ENCODE assay signal across 27 mouse cellular contexts in the genomic region with DNA sequence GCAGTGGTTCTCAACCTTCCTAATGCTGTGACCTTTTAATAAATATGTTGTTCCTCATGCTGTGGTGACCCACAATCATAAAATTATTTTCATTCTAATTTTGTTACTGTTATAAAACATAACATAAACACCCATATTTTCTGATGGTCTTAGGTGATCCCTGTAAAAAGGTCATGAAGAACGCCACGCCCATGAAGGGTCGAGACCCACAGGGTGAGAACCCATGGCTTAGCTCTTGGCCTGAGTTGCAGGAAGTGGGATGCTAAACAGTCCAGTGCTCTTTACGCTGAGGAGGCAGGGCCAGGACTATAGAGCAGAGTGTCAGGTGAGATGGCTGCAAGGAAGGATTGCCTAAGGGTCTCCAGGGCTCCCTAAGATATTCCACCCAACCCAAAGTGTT. TPM values are rescaled to one million over a fixed set of nuclear protein-coding genes. Genes with fewer than 3 reads are reported as not detected.
DNase-seq lines count a peak whose midpoint lies in the region; ATAC-seq and TF ChIP-seq lines count a peak whose summit lies in the region.
"Had no signal": no experiment of that assay in that cellular context is flagged by ENCODE, and none has a peak within 500 bp of the region (broad histone marks: within the 10 kb centered on the region; RNA-seq: fewer than 3 reads in every experiment).

No protein-coding gene starts in this region.

- H3K27ac ChIP-seq in heart, embryonic 10.5 days: no peak overlapping the region
- H3K27ac ChIP-seq in heart, adult 2 months: no peak overlapping the region
- H3K27ac ChIP-seq in midbrain, embryonic 11.5 days (ENCODE audit: low read depth, low read length): no peak overlapping the region
- H3K27ac ChIP-seq in midbrain, embryonic 16.5 days (ENCODE audit: low read length): no peak overlapping the region
- H3K27ac ChIP-seq in ES-E14 (ENCODE audit: insufficient read depth, low read depth, low read length, poor library complexity, severe bottlenecking): peak overlapping the region; percentile 52; the same call in 1 of the 2 replicates
- no peak overlapping the region for H3K27ac ChIP-seq in lung, postnatal 0 days (ENCODE audit: low read length)
- H3K27ac ChIP-seq: embryonic facial prominence, embryonic 10.5 days; embryonic facial prominence, embryonic 13.5 days; forebrain, embryonic 13.5 days; hindbrain, embryonic 14.5 days; hindbrain, postnatal 0 days had no signal

- TF ChIP-seq POLR2A in heart, adult 2 months (IDR thresholded peaks at IDR 0.05; ENCODE audit: insufficient read depth, low read depth, low read length): no peak

- H3K79me2 ChIP-seq in heart, adult 2 months (replicated peaks; ENCODE audit: control insufficient read depth, insufficient read depth, low read length): no peaks in the 10 kb centered on the region

- H3K36me3 ChIP-seq in heart, embryonic 10.5 days: no peaks in the 10 kb centered on the region
- H3K36me3 ChIP-seq in heart, adult 2 months (ENCODE audit: control insufficient read depth, insufficient read depth, low read length): no peaks in the 10 kb centered on the region
- no peaks in the 10 kb centered on the region for H3K36me3 ChIP-seq in midbrain, embryonic 11.5 days (ENCODE audit: control insufficient read depth, insufficient read depth, low read length)
- no peaks in the 10 kb centered on the region for H3K36me3 ChIP-seq in midbrain, embryonic 16.5 days (ENCODE audit: control insufficient read depth, insufficient read depth, low read length)
- no peaks in the 10 kb centered on the region for H3K36me3 ChIP-seq in ES-E14 (ENCODE audit: control insufficient read depth, insufficient read depth, low read length, poor library complexity, severe bottlenecking)
- no peaks in the 10 kb centered on the region for H3K36me3 ChIP-seq in lung, postnatal 0 days (ENCODE audit: insufficient read depth, low read length)
- H3K36me3 ChIP-seq: embryonic facial prominence, embryonic 10.5 days; embryonic facial prominence, embryonic 13.5 days had no signal

- TF ChIP-seq EP300 in heart, adult 2 months (IDR thresholded peaks at IDR 0.05; ENCODE audit: insufficient read depth, low read depth, low read length): no peak
- TF ChIP-seq EP300 in lung, postnatal 0 days (IDR thresholded peaks at IDR 0.05): no peak

- H3K4me1 ChIP-seq in heart, embryonic 10.5 days: peaks cover 10% of the 10 kb centered on the region; the same call in 1 of the 2 replicates
- H3K4me1 ChIP-seq in heart, adult 2 months (ENCODE audit: control insufficient read depth, insufficient read depth, low read length): no peaks in the 10 kb centered on the region
- no peaks in the 10 kb centered on the region for H3K4me1 ChIP-seq in midbrain, embryonic 11.5 days (ENCODE audit: control insufficient read depth, insufficient read depth, low read length)
- H3K4me1 ChIP-seq in midbrain, embryonic 16.5 days (ENCODE audit: control insufficient read depth, insufficient read depth, low read length): no peaks in the 10 kb centered on the region
- H3K4me1 ChIP-seq in ES-E14 (ENCODE audit: control insufficient read depth in 2 of 2, insufficient read depth in 2 of 2, low read length in 2 of 2, poor library complexity in 1 of 2): peaks cover 7 to 17% of the 10 kb centered on the region in 2 experiments
- no peaks in the 10 kb centered on the region for H3K4me1 ChIP-seq in lung, postnatal 0 days (ENCODE audit: insufficient read depth, low read depth, low read length)
- H3K4me1 ChIP-seq: embryonic facial prominence, embryonic 13.5 days; forebrain, embryonic 13.5 days had no signal

- H3K27me3 ChIP-seq in heart, embryonic 10.5 days (ENCODE audit: insufficient read depth, poor library complexity, severe bottlenecking): no peaks in the 10 kb centered on the region
- no peaks in the 10 kb centered on the region for H3K27me3 ChIP-seq in heart, adult 2 months (ENCODE audit: control insufficient read depth, insufficient read depth, low read length)
- no peaks in the 10 kb centered on the region for H3K27me3 ChIP-seq in midbrain, embryonic 11.5 days (ENCODE audit: control insufficient read depth, insufficient read depth, low read length)
- no peaks in the 10 kb centered on the region for H3K27me3 ChIP-seq in midbrain, embryonic 16.5 days (ENCODE audit: control insufficient read depth, insufficient read depth, low read depth, low read length)
- no peaks in the 10 kb centered on the region for H3K27me3 ChIP-seq in lung, postnatal 0 days (replicated peaks; ENCODE audit: insufficient read depth, low read length)
- H3K27me3 ChIP-seq: CH12.LX; embryonic facial prominence, embryonic 13.5 days; forebrain, embryonic 13.5 days had no signal

- H3K4me3 ChIP-seq in heart, embryonic 10.5 days: no peak overlapping the region
- no peak overlapping the region for H3K4me3 ChIP-seq in heart, adult 2 months
- no peak overlapping the region for H3K4me3 ChIP-seq in midbrain, embryonic 11.5 days (ENCODE audit: low read depth, low read length)
- H3K4me3 ChIP-seq in midbrain, embryonic 16.5 days (ENCODE audit: low read depth, low read length): no peak overlapping the region
- no peak overlapping the region for H3K4me3 ChIP-seq in ES-E14 (ENCODE audit: insufficient read depth in 1 of 2, low read depth in 1 of 2, low read length in 2 of 2, poor library complexity in 1 of 2, severe bottlenecking in 1 of 2)
- H3K4me3 ChIP-seq in lung, postnatal 0 days (ENCODE audit: low read depth, low read length): no peak overlapping the region
- H3K4me3 ChIP-seq: embryonic facial prominence, embryonic 10.5 days; embryonic facial prominence, embryonic 13.5 days; erythroblast, embryonic 14.5 days; forebrain, embryonic 13.5 days had no signal

- ATAC-seq in midbrain, embryonic 11.5 days (ENCODE audit: low FRiP score): no peak
- no peak for ATAC-seq in midbrain, embryonic 16.5 days
- no peak for ATAC-seq in lung, postnatal 0 days
- ATAC-seq: forebrain, embryonic 13.5 days; forebrain, embryonic 16.5 days; hindbrain, postnatal 0 days; inflammation-experienced regulatory T-cells, adult 6 months had no signal

- intact Hi-C loops in heart, adult 2 months (cut with DNase I): no loop called here

- 85% methylated on average over 4 of the region's 4 CpGs for WGBS in heart, embryonic 10.5 days
- WGBS in heart, adult 2 months: 83% methylated on average over 4 of the region's 4 CpGs
- 89% methylated on average over 4 of the region's 4 CpGs for WGBS in midbrain, embryonic 11.5 days
- 93% methylated on average over 4 of the region's 4 CpGs for WGBS in midbrain, embryonic 16.5 days
- WGBS in lung, postnatal 0 days: 76% methylated on average over 4 of the region's 4 CpGs

- in situ Hi-C loops in ES-E14 (cut with MboI; ENCODE audit: low sequenced_read_pairs in 2 of 2, unreplicated experiment in 2 of 2): no loop called here

- no peak overlapping the region for H3K4me2 ChIP-seq in midbrain, embryonic 11.5 days
- H3K4me2 ChIP-seq in midbrain, embryonic 16.5 days (ENCODE audit: low read length): no peak overlapping the region
- no peak overlapping the region for H3K4me2 ChIP-seq in lung, postnatal 0 days (replicated peaks; ENCODE audit: low read depth, low read length)
- H3K4me2 ChIP-seq: embryonic facial prominence, embryonic 13.5 days; forebrain, embryonic 13.5 days; hindbrain, embryonic 14.5 days had no signal

- TF ChIP-seq CTCF in heart, adult 2 months (IDR thresholded peaks at IDR 0.05): no peak
- TF ChIP-seq CTCF in lung, postnatal 0 days (IDR thresholded peaks at IDR 0.05): no peak

- H3K9ac ChIP-seq in heart, adult 2 months (ENCODE audit: low read depth, low read length): no peak overlapping the region
- H3K9ac ChIP-seq in midbrain, embryonic 11.5 days (ENCODE audit: low read length): no peak overlapping the region
- no peak overlapping the region for H3K9ac ChIP-seq in midbrain, embryonic 16.5 days (ENCODE audit: low read depth, low read length)
- H3K9ac ChIP-seq in ES-E14 (ENCODE audit: insufficient read depth, low read depth, low read length, poor library complexity, severe bottlenecking): no peak overlapping the region
- no peak overlapping the region for H3K9ac ChIP-seq in lung, postnatal 0 days (replicated peaks; ENCODE audit: low read depth)
- H3K9ac ChIP-seq: embryonic facial prominence, embryonic 13.5 days; forebrain, embryonic 13.5 days; hindbrain, embryonic 14.5 days had no signal

- no peaks in the 10 kb centered on the region for H3K9me3 ChIP-seq in heart, embryonic 10.5 days
- no peaks in the 10 kb centered on the region for H3K9me3 ChIP-seq in midbrain, embryonic 11.5 days (ENCODE audit: control insufficient read depth, low read length)
- no peaks in the 10 kb centered on the region for H3K9me3 ChIP-seq in midbrain, embryonic 16.5 days (replicated peaks; ENCODE audit: control insufficient read depth, low read length, poor library complexity, severe bottlenecking)
- no peaks in the 10 kb centered on the region for H3K9me3 ChIP-seq in ES-E14 (ENCODE audit: control insufficient read depth, insufficient read depth, low read depth, low read length)
- no peaks in the 10 kb centered on the region for H3K9me3 ChIP-seq in lung, postnatal 0 days (ENCODE audit: low read length)
- H3K9me3 ChIP-seq: embryonic facial prominence, embryonic 10.5 days; embryonic facial prominence, embryonic 13.5 days had no signal

- peak; percentile 36 for DNase-seq in heart, embryonic 10.5 days (ENCODE audit: low spot score)
- DNase-seq in heart, adult 2 months: no peak
- DNase-seq in midbrain, embryonic 11.5 days (ENCODE audit: low spot score, missing footprints): peak; percentile 6
- DNase-seq in ES-E14 (ENCODE audit: low read depth, low spot score): no peak
- DNase-seq in lung, postnatal 0 days (ENCODE audit: low spot score): no peak
- no peak for DNase-seq in adrenal gland, adult 8-10 months
- DNase-seq: adrenal gland, adult 2 months; adrenal gland, postnatal 25 days; B cell, adult 2 months; cerebellum, adult 11-12 months; cerebellum, adult 8-10 months; cerebellum, postnatal 10 days; cerebellum, postnatal 36 days; embryo, embryonic 11 days; gastrocnemius, postnatal 10 days; gastrocnemius, postnatal 36 days; kidney, adult 11 months had no signal

TF ChIP-seq in ES-E14, 5 proteins besides CTCF, POLR2A, EP300 and RAD21:
- TF ChIP-seq HCFC1 (IDR thresholded peaks at IDR 0.05; ENCODE audit: borderline replicate concordance, insufficient read depth, low read length): no peak
- peak; percentile 84 for TF ChIP-seq CHD2 (IDR thresholded peaks at IDR 0.05; ENCODE audit: low read depth, low read length)

RNA-seq across cellular contexts. Expression of a gene that starts 10.2 kb away (rescaled TPM):
- polyA plus RNA-seq in heart, embryonic 10.5 days (2016; fragmentation: Nextera tagmentation; extraction: Ambion mirVana): 26.5 and 32.8 TPM in 2 replicates
- total RNA-seq in heart, adult 2 months (2021): 10 to 100 TPM in 1 of 2 experiments, 1 to 10 TPM in 1; 9.7 to 15.9 TPM
- polyA plus RNA-seq in heart, adult 2 months (2012; rRNA removed): 10.6 and 16.8 TPM in 2 replicates
- 9.3 and 10.2 TPM in 2 replicates for polyA plus RNA-seq in midbrain, embryonic 11.5 days (2014; fragmentation: Nextera tagmentation; extraction: Ambion mirVana)
- polyA plus RNA-seq in midbrain, embryonic 16.5 days (2015; fragmentation: Nextera tagmentation; extraction: Ambion mirVana): 8.9 and 10.3 TPM in 2 replicates
- total RNA-seq in ES-E14 (2012; rRNA removed): 119 and 167 TPM in 2 replicates
- polyA plus RNA-seq in lung, postnatal 0 days (2015; fragmentation: Nextera tagmentation; extraction: Ambion mirVana): 14.0 and 15.8 TPM in 2 replicates
- 10 to 100 TPM; 25.7 to 40.5 (median 29.8) TPM for total RNA-seq in adrenal gland, adult 8-10 months (2022)
- total RNA-seq: CH12.LX had no signal

Comparison
In these comparisons a context has a peak if more than half of its experiments do, and no peak if none do; other contexts are left out.
1. DNase-seq: peak in heart, embryonic 10.5 days (single experiment) and midbrain, embryonic 11.5 days (single experiment); none in heart, adult 2 months (0 of 2), ES-E14 (single experiment), lung, postnatal 0 days (single experiment) and adrenal gland, adult 8-10 months (single experiment).